Mouse (Mus musculus): ENCODE measurements around the gene Trak1. TPM values are rescaled to one million over a fixed set of nuclear protein-coding genes. Genes with fewer than 3 reads are reported as not detected.

Gene Trak1
- polyA plus RNA-seq, 1 experiment from 2014 or later = 60.7 TPM

DNA sequence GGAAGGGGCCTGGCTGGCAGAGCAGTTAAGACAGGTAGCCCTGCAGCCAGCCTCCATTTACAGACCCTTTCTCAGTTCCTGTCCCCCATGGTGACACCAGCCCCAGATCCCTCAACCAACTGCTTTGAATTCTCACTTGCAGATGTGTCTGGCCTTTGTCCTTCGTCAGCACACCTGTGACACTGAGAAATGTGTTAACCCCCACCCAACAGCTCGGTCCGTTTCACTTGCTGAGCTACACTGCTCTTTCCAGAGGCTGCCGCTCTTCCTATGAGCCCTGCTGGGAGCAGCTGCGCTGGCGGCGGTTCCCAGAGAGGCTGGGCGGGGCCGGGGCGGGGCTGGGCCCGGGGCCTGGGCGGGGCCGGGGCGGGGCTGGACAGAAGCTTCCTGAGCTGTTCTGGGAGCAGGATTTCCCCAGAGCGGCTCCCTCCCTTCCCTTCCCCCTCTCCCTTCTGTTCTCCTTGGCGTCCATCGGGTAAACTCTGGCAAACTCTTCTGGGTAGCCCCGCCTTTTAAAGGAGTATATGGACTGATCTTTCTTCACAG lies 74.1 kb downstream of the Trak1 start:
- peak overlapping the region; percentile 52 for H3K4me2 ChIP-seq
- WGBS = 1% methylated on average over 18 of the region's 18 CpGs

DNA sequence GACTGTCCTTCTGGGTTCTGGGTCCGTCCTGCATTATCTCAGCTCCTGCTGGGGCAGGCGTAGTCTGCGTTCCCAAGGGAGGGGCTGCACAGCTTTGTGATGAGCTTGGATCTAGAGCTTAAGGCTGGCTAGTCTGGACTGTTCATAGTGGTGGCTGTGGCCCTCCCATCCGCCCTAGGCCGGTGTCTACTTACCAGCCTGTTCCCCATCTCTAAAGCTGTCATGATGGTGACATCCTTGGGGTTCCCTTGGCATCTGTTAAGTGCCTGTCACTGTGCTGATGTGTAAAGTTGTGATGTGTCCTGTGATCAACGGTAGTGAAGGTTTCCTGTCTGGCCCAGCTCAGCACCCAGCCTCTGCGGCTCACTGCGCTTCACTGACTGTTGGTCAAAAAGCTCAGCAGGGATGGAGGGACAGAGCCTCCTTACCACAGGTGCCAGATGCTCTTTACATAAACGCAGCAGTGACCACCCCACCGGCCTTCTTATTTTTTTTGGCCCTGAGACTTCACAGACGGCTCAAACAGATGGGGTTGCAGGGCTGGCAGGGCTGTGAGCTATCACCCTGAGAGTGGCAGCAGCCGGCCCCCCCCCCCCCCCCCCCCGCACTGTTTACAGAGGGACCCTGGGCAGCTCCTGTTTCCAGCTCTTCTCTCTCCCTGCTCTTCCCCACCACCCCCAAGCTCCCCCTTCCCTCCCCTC lies 74.8 kb downstream of the Trak1 start:
- H3K27ac ChIP-seq = peak overlapping the region; percentile 77
- H3K4me1 ChIP-seq = peaks cover 43% of the 10 kb centered on the region
- peak overlapping the region; percentile 27 for H3K4me3 ChIP-seq
- H3K4me2 ChIP-seq = peak overlapping the region; percentile 52
- 5% methylated on average over 11 of the region's 13 CpGs for WGBS
- peak; percentile 63 for ATAC-seq (replicated peaks)
- no peaks in the 10 kb centered on the region for H3K27me3 ChIP-seq (replicated peaks)
- no peaks in the 10 kb centered on the region for H3K9me3 ChIP-seq
- H3K36me3 ChIP-seq (replicated peaks) = no peaks in the 10 kb centered on the region
- H3K9ac ChIP-seq = peak overlapping the region; percentile 26; the same call in 1 of the 2 replicates

More for the DNA sequence above, 74.1 kb downstream of the Trak1 start:
- peak; percentile 78 for ATAC-seq (replicated peaks)
- no peaks in the 10 kb centered on the region for H3K36me3 ChIP-seq (replicated peaks)
- H3K27ac ChIP-seq = peak overlapping the region; percentile 77
- H3K4me1 ChIP-seq = peaks cover 45% of the 10 kb centered on the region
- H3K9ac ChIP-seq = peak overlapping the region; percentile 26; the same call in 1 of the 2 replicates
- H3K9me3 ChIP-seq = no peaks in the 10 kb centered on the region
- no peaks in the 10 kb centered on the region for H3K27me3 ChIP-seq (replicated peaks)
- peak overlapping the region; percentile 27 for H3K4me3 ChIP-seq

DNA sequence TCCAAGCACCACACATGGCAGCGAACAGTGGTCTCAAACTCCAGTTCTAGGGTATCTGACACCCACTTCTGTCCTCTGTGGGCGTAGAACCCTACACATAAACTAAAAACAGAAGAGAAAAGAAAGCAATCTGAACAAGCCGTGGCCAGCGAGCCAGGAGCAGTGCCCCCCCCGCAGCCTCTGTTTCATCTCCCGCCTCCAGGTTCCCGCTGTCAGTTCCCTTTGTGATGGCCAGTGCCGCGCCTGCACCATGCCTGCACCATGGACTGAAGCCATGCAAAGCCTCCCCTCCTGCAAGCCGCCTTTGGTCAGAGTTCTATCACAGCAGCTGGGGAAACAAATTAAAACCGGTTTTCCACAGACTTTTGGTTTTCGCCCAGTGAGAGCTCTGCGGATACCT lies 75.8 kb downstream of the Trak1 start:
- no peak overlapping the region for H3K9ac ChIP-seq
- no peak overlapping the region for H3K27ac ChIP-seq

DNA sequence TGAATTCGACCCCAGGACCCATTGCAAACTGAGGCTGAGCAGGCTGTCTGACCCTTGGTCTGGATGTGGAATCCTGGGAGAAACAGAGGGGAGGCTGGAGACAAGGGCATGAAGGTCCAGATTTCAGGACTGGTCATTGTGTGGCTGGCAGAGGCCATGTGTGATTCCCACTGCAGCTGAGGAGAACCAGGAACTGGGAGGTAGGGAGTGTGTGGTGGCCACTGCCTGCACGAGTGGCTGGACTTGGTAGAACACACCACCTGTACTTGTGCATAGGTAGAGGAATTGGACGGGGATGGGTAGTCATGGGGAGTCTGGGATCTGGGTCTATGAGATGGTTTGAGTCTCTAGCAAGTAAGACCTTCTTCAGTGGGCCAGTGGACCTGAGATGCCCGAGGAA lies 76.2 kb downstream of the Trak1 start:
- Histone ChIP-seq H3K27me3 (replicated peaks) (no peaks in the 10 kb centered on the region), H3K4me1 (peaks cover 41% of the 10 kb centered on the region), H3K4me3 (no peak overlapping the region), H3K9ac (no peak overlapping the region), H3K9me3 (no peaks in the 10 kb centered on the region), H3K4me2 (no peak overlapping the region), H3K36me3 (replicated peaks) (no peaks in the 10 kb centered on the region), H3K27ac (peak overlapping the region; percentile 21; the same call in 1 of the 2 replicates)
- no peak for ATAC-seq (replicated peaks)
- WGBS = 39% methylated on average over 4 of the region's 4 CpGs

More for the DNA sequence above, 75.8 kb downstream of the Trak1 start:
- H3K4me2 ChIP-seq = no peak overlapping the region
- no peaks in the 10 kb centered on the region for H3K36me3 ChIP-seq (replicated peaks)
- H3K27me3 ChIP-seq (replicated peaks) = no peaks in the 10 kb centered on the region
- ATAC-seq (replicated peaks) = no peak
- H3K4me3 ChIP-seq = no peak overlapping the region
- H3K4me1 ChIP-seq = peaks cover 41% of the 10 kb centered on the region
- 29% methylated on average over 13 of the region's 13 CpGs for WGBS
- H3K9me3 ChIP-seq = no peaks in the 10 kb centered on the region

DNA sequence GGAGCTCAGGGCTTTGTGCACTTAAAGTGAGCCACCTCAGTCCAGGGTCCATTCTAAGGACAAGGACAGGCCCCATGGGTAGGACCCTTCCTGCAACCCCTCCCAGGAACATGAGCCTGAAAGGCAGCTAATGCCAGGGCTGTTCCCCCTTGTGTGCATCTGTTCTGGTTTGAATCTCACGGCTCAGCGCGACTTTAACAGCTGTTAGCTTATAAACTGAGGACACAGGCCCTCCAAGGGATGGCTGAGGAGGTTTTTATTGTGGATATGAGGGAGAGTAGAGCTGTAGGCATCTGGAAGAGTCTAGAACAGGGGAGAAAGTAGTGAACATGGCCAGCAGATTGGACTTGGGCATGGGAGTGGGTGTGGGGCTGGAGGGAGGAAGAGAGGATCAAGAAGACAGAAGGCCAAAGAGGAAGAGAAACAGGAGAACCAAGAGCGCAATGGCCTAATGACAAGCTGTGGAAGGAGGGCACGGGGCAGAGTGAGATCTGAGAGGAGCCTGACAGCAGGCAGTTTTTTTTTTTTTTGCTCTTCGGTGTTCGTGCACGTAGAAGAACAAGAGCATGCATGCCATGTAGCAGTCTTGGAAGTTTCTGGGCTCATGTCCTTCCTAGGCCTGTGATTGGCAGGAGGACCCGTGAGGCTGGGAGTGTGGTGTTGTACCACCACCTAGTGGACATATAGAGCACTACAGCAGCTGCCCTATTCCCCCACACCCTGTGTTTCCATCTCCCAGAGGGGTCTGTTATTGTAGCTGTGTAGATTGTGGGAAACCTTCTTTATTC lies 77.0 kb downstream of the Trak1 start:
- H3K27ac ChIP-seq = peak overlapping the region; percentile 21; the same call in 1 of the 2 replicates
- no peak overlapping the region; the same call in 1 of the 2 replicates for H3K9ac ChIP-seq
- no peaks in the 10 kb centered on the region for H3K27me3 ChIP-seq (replicated peaks)
- WGBS = 29% methylated on average over 9 of the region's 9 CpGs
- no peaks in the 10 kb centered on the region for H3K9me3 ChIP-seq
- H3K4me3 ChIP-seq = no peak overlapping the region
- no peak overlapping the region for H3K4me2 ChIP-seq
- H3K4me1 ChIP-seq = peaks cover 41% of the 10 kb centered on the region
- ATAC-seq (replicated peaks) = peak; percentile 34; the same call in 1 of the 2 replicates
- no peaks in the 10 kb centered on the region for H3K36me3 ChIP-seq (replicated peaks)

DNA sequence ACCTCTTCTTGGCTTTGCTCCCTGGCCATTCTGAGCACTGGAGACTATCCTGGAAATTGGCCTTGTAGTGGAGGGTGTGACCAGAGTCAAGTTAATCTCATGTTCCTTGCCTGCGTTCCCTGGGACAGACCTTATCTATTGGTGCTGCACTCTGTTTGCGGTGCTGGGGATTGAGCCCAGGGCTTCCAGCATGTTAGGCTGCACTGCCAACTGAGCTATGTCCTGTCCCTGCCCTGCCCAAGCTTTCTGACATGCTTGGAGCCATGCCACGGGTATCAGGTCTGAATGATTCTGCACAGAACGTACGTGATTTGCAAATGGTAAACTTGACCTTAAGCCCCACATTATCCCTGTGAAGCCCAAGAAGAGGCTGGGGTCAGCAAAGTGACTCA lies 77.6 kb downstream of the Trak1 start:
- H3K4me3 ChIP-seq = no peak overlapping the region
- no peak for ATAC-seq (replicated peaks)
- peaks cover 41% of the 10 kb centered on the region for H3K4me1 ChIP-seq
- no peaks in the 10 kb centered on the region for H3K27me3 ChIP-seq (replicated peaks)
- no peaks in the 10 kb centered on the region for H3K9me3 ChIP-seq
- no peak overlapping the region for H3K27ac ChIP-seq
- H3K9ac ChIP-seq = no peak overlapping the region
- WGBS = 89% methylated on average over 5 of the region's 5 CpGs
- no peak overlapping the region for H3K4me2 ChIP-seq
- H3K36me3 ChIP-seq (replicated peaks) = no peaks in the 10 kb centered on the region

DNA sequence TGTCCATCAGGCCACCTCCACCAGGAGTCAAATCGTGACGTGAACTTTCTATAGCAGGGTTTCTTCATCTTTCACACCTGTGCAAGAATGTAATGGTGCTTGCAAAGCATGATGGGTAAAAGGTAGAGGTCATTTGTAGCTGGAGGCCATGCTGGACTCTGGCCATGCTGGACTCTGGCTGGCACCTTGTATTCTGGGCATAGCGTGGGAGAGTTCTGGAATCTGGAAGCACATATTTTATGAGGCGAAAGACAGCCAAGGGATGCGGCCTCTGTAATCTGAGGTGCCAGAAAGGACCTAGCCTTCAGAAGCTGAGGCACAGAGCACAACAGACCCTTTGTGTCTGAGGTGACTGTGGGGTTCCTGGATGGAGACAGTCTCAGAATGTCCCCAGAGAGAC lies 78.8 kb downstream of the Trak1 start:
- Histone ChIP-seq H3K27me3 (replicated peaks) (no peaks in the 10 kb centered on the region), H3K9ac (no peak overlapping the region), H3K9me3 (no peaks in the 10 kb centered on the region), H3K4me2 (no peak overlapping the region), H3K4me1 (peaks cover 31% of the 10 kb centered on the region), H3K36me3 (replicated peaks) (no peaks in the 10 kb centered on the region), H3K4me3 (no peak overlapping the region), H3K27ac (no peak overlapping the region)
- no peak for ATAC-seq (replicated peaks)
- WGBS = 87% methylated on average over 5 of the region's 5 CpGs

DNA sequence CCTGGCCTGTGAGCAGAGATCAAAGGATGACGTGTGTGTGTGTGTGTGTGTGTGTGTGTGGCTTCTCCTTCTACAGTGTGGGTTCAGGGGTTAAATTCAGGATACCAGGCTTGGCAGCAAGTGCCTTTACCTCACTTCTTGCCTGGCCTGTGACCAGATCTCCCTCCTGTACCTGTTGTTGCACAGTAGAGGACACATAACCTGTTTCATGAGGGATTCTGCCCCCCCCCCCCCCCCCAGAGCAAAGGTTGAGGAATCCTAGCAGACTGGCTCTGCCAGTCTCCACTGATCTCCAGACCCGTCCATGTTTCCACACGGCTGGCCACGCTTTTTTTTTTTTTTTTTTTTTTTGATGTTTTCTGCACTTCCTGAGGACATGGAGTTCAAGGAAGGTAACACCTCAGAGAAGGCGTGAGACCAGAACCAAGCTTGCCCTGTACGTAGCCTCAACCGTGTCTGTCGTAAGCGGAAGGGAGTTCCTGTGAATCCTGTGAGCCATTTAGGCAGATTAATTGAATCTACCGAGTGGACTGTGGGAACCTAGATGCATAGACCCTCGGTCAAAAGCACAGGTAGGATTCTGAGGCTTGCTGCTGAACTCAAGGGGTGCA lies 83.1 kb downstream of the Trak1 start:
- WGBS = 90% methylated on average over 11 of the region's 11 CpGs
- Histone ChIP-seq H3K4me1 (peaks cover 5% of the 10 kb centered on the region; the same call in 1 of the 2 replicates), H3K27me3 (replicated peaks) (no peaks in the 10 kb centered on the region), H3K27ac (no peak overlapping the region), H3K9me3 (no peaks in the 10 kb centered on the region), H3K9ac (no peak overlapping the region), H3K36me3 (replicated peaks) (no peaks in the 10 kb centered on the region), H3K4me3 (no peak overlapping the region), H3K4me2 (no peak overlapping the region)
- ATAC-seq (replicated peaks) = no peak

DNA sequence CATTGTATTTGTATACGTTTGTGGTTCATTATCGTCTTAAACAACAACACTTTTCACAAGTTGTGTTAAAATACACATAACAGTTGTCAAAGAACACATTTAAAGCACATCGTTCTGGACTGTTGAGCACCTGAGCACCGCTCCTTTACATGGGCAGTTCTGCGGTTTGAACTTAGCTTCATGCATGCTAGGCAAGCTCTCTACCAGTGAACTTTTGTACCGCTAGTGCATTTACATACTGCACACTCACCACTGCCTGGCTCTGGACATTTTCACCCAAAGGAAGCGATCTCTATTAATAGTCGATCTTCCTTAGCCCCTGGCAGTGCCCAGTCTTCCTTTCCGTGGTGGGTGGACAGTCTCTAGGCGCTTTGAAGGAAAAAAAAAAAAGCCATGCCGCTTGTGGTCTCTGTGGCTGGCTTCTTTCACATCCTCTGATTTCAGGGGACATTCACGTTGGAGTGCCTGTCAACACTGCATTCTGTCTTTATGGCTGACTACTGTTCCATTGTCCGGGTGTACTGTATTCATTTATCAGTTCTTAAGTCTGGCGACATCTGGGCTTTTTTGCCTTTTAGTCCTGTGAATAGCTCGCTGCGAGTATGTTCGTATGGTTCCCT lies 84.5 kb downstream of the Trak1 start:
- Histone ChIP-seq H3K4me2 (no peak overlapping the region), H3K4me3 (no peak overlapping the region), H3K9me3 (no peaks in the 10 kb centered on the region), H3K4me1 (peaks cover 13% of the 10 kb centered on the region), H3K9ac (no peak overlapping the region), H3K27me3 (replicated peaks) (no peaks in the 10 kb centered on the region), H3K27ac (no peak overlapping the region), H3K36me3 (replicated peaks) (no peaks in the 10 kb centered on the region)
- no peak for ATAC-seq (replicated peaks)
- 62% methylated on average over 17 of the region's 17 CpGs for WGBS

DNA sequence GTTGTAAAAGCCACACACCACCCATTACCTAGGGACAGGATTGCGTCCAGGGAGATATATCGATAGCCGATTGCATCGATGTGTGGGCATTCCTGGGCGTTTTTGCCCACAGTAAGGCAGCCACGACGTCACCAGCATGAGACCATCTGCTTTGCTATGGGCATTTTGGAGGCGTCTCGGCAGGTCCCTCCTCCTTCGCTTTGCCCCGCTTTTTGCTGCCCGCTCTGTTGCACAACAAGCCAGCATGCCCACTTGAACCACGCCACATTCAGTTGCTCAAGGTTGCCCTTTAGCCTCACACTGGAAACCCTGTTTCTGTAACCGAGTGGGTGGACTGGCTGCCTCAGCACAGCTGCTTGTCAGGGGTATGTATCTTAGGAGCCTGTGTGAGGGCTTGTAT lies 85.3 kb downstream of the Trak1 start:
- H3K4me3 ChIP-seq = no peak overlapping the region
- H3K4me1 ChIP-seq = peaks cover 14% of the 10 kb centered on the region
- WGBS = 91% methylated on average over 14 of the region's 14 CpGs
- H3K9ac ChIP-seq = no peak overlapping the region
- ATAC-seq (replicated peaks) = no peak
- no peaks in the 10 kb centered on the region for H3K36me3 ChIP-seq (replicated peaks)
- no peak overlapping the region for H3K27ac ChIP-seq
- no peaks in the 10 kb centered on the region for H3K27me3 ChIP-seq (replicated peaks)
- no peak overlapping the region for H3K4me2 ChIP-seq
- H3K9me3 ChIP-seq = no peaks in the 10 kb centered on the region

DNA sequence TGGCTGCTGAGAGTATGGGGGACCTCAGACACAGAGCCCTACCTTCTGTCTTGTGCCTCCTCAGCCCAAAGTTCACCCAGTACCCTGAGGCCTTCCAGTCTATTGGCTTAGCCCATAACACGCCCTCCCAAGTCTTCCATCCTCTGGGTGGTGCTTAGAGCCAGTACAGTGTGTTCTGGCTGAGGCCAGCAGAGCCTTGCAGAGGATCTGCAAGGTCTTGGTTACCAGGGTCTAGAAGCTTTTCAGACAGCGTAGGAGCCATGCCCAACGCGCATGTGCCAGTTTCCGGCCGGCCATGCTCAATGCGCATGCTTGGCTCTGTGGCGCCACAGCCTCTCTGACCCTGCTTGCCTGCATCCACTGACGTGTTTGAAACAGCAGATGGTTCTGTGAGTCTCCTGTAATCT lies 85.9 kb downstream of the Trak1 start:
- WGBS = 72% methylated on average over 9 of the region's 9 CpGs
- H3K9ac ChIP-seq = no peak overlapping the region
- peaks cover 20% of the 10 kb centered on the region for H3K4me1 ChIP-seq
- H3K27ac ChIP-seq = no peak overlapping the region
- ATAC-seq (replicated peaks) = 0 out of 2 replicates have a peak, but pooled peaks have one; percentile 31
- no peaks in the 10 kb centered on the region for H3K9me3 ChIP-seq
- no peaks in the 10 kb centered on the region for H3K36me3 ChIP-seq (replicated peaks)
- no peaks in the 10 kb centered on the region for H3K27me3 ChIP-seq (replicated peaks)
- H3K4me3 ChIP-seq = no peak overlapping the region
- no peak overlapping the region for H3K4me2 ChIP-seq

DNA sequence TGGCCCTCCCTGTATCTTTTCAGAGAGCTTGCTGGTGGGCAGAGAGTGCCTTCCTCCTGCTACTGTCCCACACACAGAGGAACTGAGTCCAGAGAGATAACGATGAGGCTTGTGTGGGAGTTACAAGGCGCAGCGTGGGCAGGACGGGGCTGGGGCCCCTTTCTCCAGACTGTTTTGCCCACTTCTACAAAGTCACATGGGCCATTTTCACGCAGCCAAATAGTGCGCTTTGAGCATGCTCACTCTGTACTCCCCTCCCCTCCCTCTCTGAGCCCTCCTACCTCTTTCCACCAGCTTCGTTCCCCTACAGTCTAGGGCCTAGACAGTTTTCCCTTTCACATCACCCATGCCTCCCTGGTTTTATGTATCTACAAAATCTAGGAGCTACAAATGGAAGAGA lies 87.3 kb downstream of the Trak1 start:
- Histone ChIP-seq H3K4me2 (no peak overlapping the region), H3K4me3 (no peak overlapping the region), H3K9ac (no peak overlapping the region), H3K4me1 (peaks cover 25% of the 10 kb centered on the region), H3K27ac (no peak overlapping the region), H3K9me3 (no peaks in the 10 kb centered on the region), H3K27me3 (replicated peaks) (no peaks in the 10 kb centered on the region), H3K36me3 (replicated peaks) (no peaks in the 10 kb centered on the region)
- WGBS = 85% methylated on average over 7 of the region's 7 CpGs
- ATAC-seq (replicated peaks) = no peak

Measured in midbrain, embryonic 15.5 days (tissue).